Mouse (Mus musculus) heart, adult 2 months (tissue): ENCODE results near the gene Rffl. TPM values are rescaled to one million over a fixed set of nuclear protein-coding genes. Genes with fewer than 3 reads are reported as not detected.
A peak's percentile ranks its signal among the peaks of the same experiment; 100 is the strongest.

Source experiments
- DNase-seq, 2 experiments: peaks; one replicate each; pipeline ENCODE4 v3.0.0; 2021
- H3K27ac ChIP-seq: fragments of 200-600 bp; 2 replicates; pipeline ENCODE4 v1.8.1; 2022
- H3K27me3 ChIP-seq: fragments of 200-500 bp; 2 replicates; pipeline ENCODE4 v1.6.1; 2012; ENCODE audit warnings: mild to moderate bottlenecking, low read length, inconsistent platforms, mixed read lengths; ENCODE audit not compliant: control insufficient read depth, insufficient read depth
- H3K36me3 ChIP-seq: fragments of 200-500 bp; 2 replicates; pipeline ENCODE4 v1.6.1; 2012; ENCODE audit warnings: low read length, inconsistent platforms; ENCODE audit not compliant: control insufficient read depth, insufficient read depth
- H3K4me1 ChIP-seq: fragments of 200-500 bp; 2 replicates; pipeline ENCODE4 v1.6.1; 2011; ENCODE audit warnings: low read length; ENCODE audit not compliant: control insufficient read depth, insufficient read depth
- H3K4me3 ChIP-seq: fragments of 200-600 bp; 2 replicates; pipeline ENCODE4 v1.8.1; 2022
- H3K79me2 ChIP-seq: fragments of 200-500 bp; replicated peaks from 2 replicates; pipeline ENCODE4 v1.6.1; 2012; ENCODE audit warnings: mild to moderate bottlenecking, inconsistent platforms, low read length, moderate library complexity, mixed read lengths; ENCODE audit not compliant: control insufficient read depth, insufficient read depth
- H3K9ac ChIP-seq: fragments of 200-500 bp; 2 replicates; pipeline ENCODE4 v1.6.1; 2012; ENCODE audit warnings: low read depth, mild to moderate bottlenecking, control low read depth, inconsistent platforms, low read length, mixed read lengths
- CTCF ChIP-seq: fragments of 200-600 bp; IDR thresholded peaks from 2 replicates; pipeline ENCODE4 v1.8.1; 2022; ENCODE audit warnings: antibody characterized with exemption, mild to moderate bottlenecking, moderate library complexity
- EP300 ChIP-seq: fragments of 200-500 bp; IDR thresholded peaks from 2 replicates; pipeline ENCODE4 v1.6.1; 2011; ENCODE audit warnings: low read depth, low read length, control low read depth; ENCODE audit not compliant: insufficient read depth
- POLR2A ChIP-seq: fragments of 200-500 bp; IDR thresholded peaks from 2 replicates; pipeline ENCODE4 v1.6.1; 2011; ENCODE audit warnings: mild to moderate bottlenecking, low read depth, low read length, control low read depth; ENCODE audit not compliant: insufficient read depth
- WGBS: fragments of 180-500 bp; shearing (Covaris S2); methylation state at CpG from one replicate; pipeline ENCODE4 v1.1.7; 2018; 5-methylcytosine and 5-hydroxymethylcytosine counted together
- intact Hi-C: fragments of 180-260 bp; cut with DNase I; formaldehyde crosslinking; loops from one replicate; pipeline ENCODE4 v1.15.1; 2025
- polyA plus RNA-seq: library from polyadenylated mRNA; depleted of rRNA; stranded (reverse); fragments of >200 nt; gene quantifications from 2 replicates; pipeline ENCODE4 v1.2.3, GENCODE M21; 2012
- total RNA-seq, 2 experiments: library from RNA; stranded (reverse); gene quantifications; 2 replicates each; pipeline ENCODE4 v1.2.3; 2021

The Rffl gene
- total and polyA plus RNA-seq, 3 experiments: 4.0 to 4.6 (median 4.3) TPM

DNA sequence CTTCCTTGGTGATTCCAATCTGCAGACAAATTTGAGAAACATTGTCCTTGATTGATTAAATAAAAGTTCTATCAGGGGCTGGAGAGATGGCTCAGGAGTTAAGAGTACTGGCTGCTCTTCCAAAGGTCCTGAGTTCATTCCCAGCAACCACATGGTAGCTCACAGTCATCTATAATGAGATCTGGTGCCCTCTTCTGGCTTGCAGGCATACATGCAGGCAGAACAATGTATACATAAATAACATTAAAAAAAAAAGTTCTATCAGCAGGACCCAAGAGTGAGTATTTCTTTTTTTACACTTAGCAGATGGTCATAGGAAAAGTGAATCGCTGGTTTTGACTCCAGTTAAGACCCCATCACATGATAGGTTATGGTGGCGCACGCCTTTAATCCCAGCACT is 15.5 kb upstream of the Rffl start:
- Histone ChIP-seq H3K36me3 (no peaks in the 10 kb centered on the region), H3K27ac (no peak overlapping the region), H3K9ac (no peak overlapping the region), H3K79me2 (no peaks in the 10 kb centered on the region), H3K4me1 (0 out of 2 replicates have a peak, but pooled peaks cover 2% of the 10 kb centered on the region), H3K27me3 (no peaks in the 10 kb centered on the region), H3K4me3 (no peak overlapping the region)
- WGBS: 86% methylated on average over 3 of the region's 3 CpGs
- intact Hi-C loops: no loop called here
- no peak for DNase-seq
- TF ChIP-seq EP300 (no peak), POLR2A (no peak), CTCF (peak; percentile 67)

DNA sequence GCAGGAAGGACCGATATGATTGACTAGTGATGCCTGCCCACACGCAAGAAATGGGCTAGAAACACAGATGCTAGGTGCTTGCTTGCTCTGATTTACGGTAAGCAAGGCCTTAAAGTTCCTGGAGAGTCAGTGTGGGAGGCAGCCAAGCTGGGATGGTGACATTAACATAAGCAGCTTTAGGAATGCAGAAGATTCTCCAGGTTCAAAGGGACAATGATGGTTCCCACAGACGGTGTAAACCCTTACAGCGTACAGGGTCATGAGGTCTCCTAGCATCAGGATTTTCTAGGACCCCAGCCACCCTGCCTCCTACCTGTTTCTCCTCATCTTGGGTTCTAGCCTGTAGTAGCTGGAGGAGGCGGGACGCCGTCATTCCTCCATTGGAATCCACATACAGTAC is 12.2 kb upstream of the Rffl start:
- H3K9ac ChIP-seq: no peak overlapping the region
- 77% methylated on average over 8 of the region's 8 CpGs for WGBS
- H3K27me3 ChIP-seq: no peaks in the 10 kb centered on the region
- no peaks in the 10 kb centered on the region for H3K36me3 ChIP-seq
- no peak overlapping the region for H3K27ac ChIP-seq
- DNase-seq: no peak
- intact Hi-C loops: no loop called here
- TF ChIP-seq EP300 (no peak), POLR2A (no peak), CTCF (no peak)
- H3K79me2 ChIP-seq: no peaks in the 10 kb centered on the region
- H3K4me1 ChIP-seq: no peaks in the 10 kb centered on the region
- H3K4me3 ChIP-seq: no peak overlapping the region

DNA sequence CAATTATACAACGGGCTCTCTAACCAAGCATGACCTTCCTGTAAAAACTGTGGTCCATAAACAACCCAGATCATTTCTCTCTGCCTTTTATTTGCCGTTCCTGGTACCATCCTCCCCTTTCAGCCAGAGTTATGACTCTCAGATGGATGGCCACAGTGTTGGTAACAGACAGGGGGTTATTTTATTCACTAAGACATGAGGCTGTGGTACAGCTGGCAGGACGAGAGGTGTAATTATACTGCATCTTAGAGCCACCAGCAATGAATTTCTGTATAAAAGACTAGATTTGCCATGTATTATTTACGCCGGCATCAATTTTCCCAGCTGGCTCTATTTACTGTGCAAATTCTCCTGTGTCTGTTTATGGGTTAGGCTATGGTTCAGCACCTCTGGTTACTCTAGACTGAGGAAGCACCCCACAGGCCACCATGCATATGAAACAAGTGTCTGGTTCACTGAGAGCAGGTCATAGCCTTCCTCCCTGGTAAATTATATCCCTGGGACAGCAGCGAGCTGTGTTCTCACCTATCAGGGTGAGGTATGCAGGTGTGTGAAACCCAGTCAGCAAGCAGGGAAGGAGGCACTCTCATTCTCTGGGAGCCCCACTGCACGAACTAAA is 6.8 kb upstream of the Rffl start:
- 89% methylated on average over 7 of the region's 7 CpGs for WGBS
- TF ChIP-seq POLR2A (no peak), EP300 (no peak)

GRCm38 (mm10) chr11:82875631-82876030 is 4.6 kb upstream of the Rffl start:
- Histone ChIP-seq H3K27me3 (no peaks in the 10 kb centered on the region), H3K4me1 (no peaks in the 10 kb centered on the region), H3K79me2 (no peaks in the 10 kb centered on the region), H3K27ac (no peak overlapping the region), H3K36me3 (no peaks in the 10 kb centered on the region), H3K9ac (no peak overlapping the region), H3K4me3 (no peak overlapping the region)
- no peak for TF ChIP-seq POLR2A
- TF ChIP-seq CTCF: no peak
- TF ChIP-seq EP300: no peak
- DNase-seq: no peak
- 90% methylated on average over 5 of the region's 5 CpGs for WGBS
- intact Hi-C loops: no loop called here

More for the DNA sequence above, 6.8 kb upstream of the Rffl start:
- Histone ChIP-seq H3K27ac (no peak overlapping the region), H3K9ac (no peak overlapping the region), H3K4me1 (no peaks in the 10 kb centered on the region), H3K36me3 (no peaks in the 10 kb centered on the region), H3K4me3 (no peak overlapping the region), H3K79me2 (no peaks in the 10 kb centered on the region), H3K27me3 (no peaks in the 10 kb centered on the region)
- no peak for DNase-seq
- intact Hi-C loops: no loop called here

DNA sequence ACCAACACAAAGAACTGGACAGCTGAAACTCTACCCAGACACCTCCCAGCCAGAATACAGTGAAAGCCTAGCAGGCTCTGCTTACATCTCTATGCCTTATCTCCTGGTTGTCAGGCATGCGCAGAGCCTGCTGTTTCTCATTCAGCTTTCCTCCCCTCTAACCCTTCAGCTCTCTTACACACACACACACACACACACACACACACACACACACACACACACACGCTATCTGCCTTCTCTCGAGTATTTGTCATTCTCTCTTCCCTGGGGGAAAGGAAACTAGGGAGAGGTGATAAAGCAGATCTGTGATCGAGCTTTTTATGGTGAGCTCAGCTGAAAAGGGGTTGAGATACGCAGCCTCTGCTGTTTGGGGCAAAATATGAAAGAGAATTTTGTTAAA is 3.9 kb upstream of the Rffl start:
- Histone ChIP-seq H3K27me3 (no peaks in the 10 kb centered on the region), H3K4me3 (no peak overlapping the region), H3K9ac (no peak overlapping the region), H3K36me3 (no peaks in the 10 kb centered on the region), H3K79me2 (no peaks in the 10 kb centered on the region), H3K27ac (no peak overlapping the region), H3K4me1 (no peaks in the 10 kb centered on the region)
- intact Hi-C loops: loop anchor here (5.0 kb wide), 2 partner anchors 38 to 128 kb away; no protein-coding TSS in a partner anchor
- 23% methylated on average over 5 of the region's 5 CpGs for WGBS
- DNase-seq: no peak
- no peak for TF ChIP-seq CTCF
- no peak for TF ChIP-seq EP300
- no peak for TF ChIP-seq POLR2A

- no peaks in the 10 kb centered on the region for H3K27me3 ChIP-seq
- peak overlapping the region; percentile 89 for H3K4me3 ChIP-seq
- 2% methylated on average over 35 of the region's 36 CpGs for WGBS
- intact Hi-C loops: loop anchor here (1.0 to 5.0 kb wide), 7 partner anchors 20 to 123 kb away; partner anchors contain the start of genes Cct6b, Lig3, Nle1 and Rad51d
- H3K79me2 ChIP-seq: no peaks in the 10 kb centered on the region
- peak overlapping the region; percentile 93 for H3K9ac ChIP-seq
- H3K36me3 ChIP-seq: no peaks in the 10 kb centered on the region; the same call in 1 of the 2 replicates
- H3K4me1 ChIP-seq: no peaks in the 10 kb centered on the region
- peak; percentile 73 to 76 for DNase-seq
- TF ChIP-seq CTCF: no peak
- TF ChIP-seq EP300: no peak
- no peak for TF ChIP-seq POLR2A
- peak overlapping the region; percentile 87 for H3K27ac ChIP-seq
These were observed 608 bp downstream of the Rffl start for GRCm38 (mm10) chr11:82870173-82871030.
